Mouse (Mus musculus): ENCODE results near the gene Bbs12. TPM values are rescaled to one million over a fixed set of nuclear protein-coding genes. Genes with fewer than 3 reads are reported as not detected.

The Bbs12 gene
- polyA plus RNA-seq, 1 experiment = 1.3 TPM

DNA sequence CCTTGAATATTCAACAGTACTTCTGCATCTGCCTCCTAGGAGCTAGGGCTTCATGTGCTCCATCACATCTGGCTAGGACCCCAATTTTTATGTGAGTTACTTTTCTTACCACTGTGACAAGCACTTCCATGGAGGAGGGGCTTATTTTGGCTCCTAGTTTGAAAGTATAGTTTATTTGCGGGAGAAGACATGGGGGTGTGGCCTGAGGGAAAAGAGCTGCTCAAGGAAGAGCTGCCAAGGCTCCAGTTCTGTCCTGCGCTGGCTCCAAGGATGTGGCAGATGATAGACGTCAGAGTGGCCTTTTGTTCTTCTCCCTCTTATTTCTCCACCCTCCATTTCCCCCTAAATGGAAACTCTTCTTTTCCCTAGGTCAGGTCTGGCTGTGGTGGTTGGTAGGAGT is 53.6 kb downstream of the Bbs12 start:
- TF ChIP-seq POLR2A (IDR thresholded peaks at IDR 0.05; ENCODE audit: borderline replicate concordance, extremely low read depth, low read depth, low read length) (no peak), CTCF (IDR thresholded peaks at IDR 0.05; ENCODE audit: insufficient read depth, low read length) (no peak)
- whole genome bisulfite sequencing = 38% methylated on average over 3 of the region's 3 CpGs
- Histone ChIP-seq H3K4me3 (replicated peaks; ENCODE audit: extremely low read depth, low read depth, low read length) (no peak overlapping the region), H3K4me1 (ENCODE audit: control insufficient read depth, insufficient read depth, low read length) (peaks cover under 1% of the 10 kb centered on the region; the same call in 1 of the 2 replicates)
- no peak for DNase-seq

DNA sequence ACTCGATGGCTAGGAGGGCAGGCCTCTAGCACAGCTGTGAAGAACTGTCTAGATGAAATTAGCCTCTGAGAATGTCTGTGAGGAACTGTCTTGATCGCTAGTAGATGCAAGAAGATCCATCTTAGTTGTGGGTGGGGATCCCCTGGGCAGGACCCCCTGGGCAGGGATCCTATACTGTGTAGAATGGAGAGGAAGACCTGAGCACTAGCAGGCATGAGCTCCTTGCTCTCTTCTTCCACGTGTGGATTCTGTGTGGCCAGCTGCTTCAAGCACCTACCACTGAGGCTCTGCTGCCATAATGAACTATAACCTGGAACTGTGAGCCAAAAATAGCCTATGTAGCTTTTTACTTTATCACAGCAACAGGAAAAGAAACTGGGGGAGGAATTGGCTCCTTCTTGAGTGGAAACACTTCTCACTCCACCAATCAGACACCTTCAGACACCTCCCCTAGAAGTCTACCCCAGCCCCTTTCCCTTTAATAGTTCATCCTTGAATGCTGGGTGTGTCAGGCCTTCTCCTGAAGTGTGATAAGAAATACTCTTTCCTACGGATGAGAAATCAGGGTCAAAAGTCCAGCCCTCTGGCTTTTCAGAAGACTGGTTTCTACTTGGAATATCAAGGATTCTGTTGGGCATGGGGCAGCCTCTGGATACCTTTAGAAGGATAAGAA is 54.2 kb downstream of the Bbs12 start:
- 41% methylated on average over 4 of the region's 4 CpGs for WGBS
- no peak for TF ChIP-seq POLR2A (IDR thresholded peaks at IDR 0.05; ENCODE audit: borderline replicate concordance, extremely low read depth, low read depth, low read length)
- TF ChIP-seq CTCF (IDR thresholded peaks at IDR 0.05; ENCODE audit: insufficient read depth, low read length) = no peak
- no peaks in the 10 kb centered on the region for H3K4me1 ChIP-seq (ENCODE audit: control insufficient read depth, insufficient read depth, low read length)
- no peak overlapping the region for H3K4me3 ChIP-seq (replicated peaks; ENCODE audit: extremely low read depth, low read depth, low read length)
- DNase-seq = no peak

DNA sequence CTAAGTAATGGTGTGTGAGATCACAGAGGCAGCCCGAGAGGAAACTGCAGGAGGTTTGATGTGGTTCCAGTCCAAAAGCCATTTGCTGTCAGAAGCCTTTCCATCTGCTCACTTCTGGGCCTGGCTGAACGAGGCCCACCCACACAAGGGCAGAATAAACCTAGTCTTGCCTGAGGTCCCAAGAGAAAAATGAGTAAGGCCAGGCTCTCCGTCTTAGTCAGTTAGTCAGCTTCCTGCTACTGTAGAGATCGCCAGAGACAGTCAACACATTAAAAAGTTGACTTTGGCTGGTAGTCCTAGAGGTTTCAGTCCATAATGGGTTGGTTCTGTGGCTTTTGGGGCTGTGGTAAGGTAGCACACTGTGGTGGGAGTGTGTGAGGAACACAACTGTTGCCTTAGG is 58.1 kb downstream of the Bbs12 start:
- no peak overlapping the region for H3K4me3 ChIP-seq (replicated peaks; ENCODE audit: extremely low read depth, low read depth, low read length)
- DNase-seq = no peak
- TF ChIP-seq CTCF (IDR thresholded peaks at IDR 0.05; ENCODE audit: insufficient read depth, low read length) (no peak), POLR2A (IDR thresholded peaks at IDR 0.05; ENCODE audit: borderline replicate concordance, extremely low read depth, low read depth, low read length) (no peak)
- WGBS = 46% methylated on average over 4 of the region's 4 CpGs
- no peaks in the 10 kb centered on the region for H3K4me1 ChIP-seq (ENCODE audit: control insufficient read depth, insufficient read depth, low read length)

Other genes starting within 250 kb of the Bbs12 start
- not detected in 2 replicates for gene Adad1, start 249.0 kb upstream of the Bbs12 start, polyA plus RNA-seq (2012; rRNA removed)
- gene Il2, start 186.6 kb upstream of the Bbs12 start, polyA plus RNA-seq (2012; rRNA removed) = not detected in 2 replicates
- not detected in 2 replicates for gene Il21, start 79.9 kb upstream of the Bbs12 start, polyA plus RNA-seq (2012; rRNA removed)
- gene Cetn4, start 154 bp downstream of the Bbs12 start, polyA plus RNA-seq (2012; rRNA removed) = 0.67 and 2.1 TPM in 2 replicates
- gene Fgf2, start 35.8 kb downstream of the Bbs12 start, polyA plus RNA-seq (2012; rRNA removed) = 5.1 and 5.4 TPM in 2 replicates
- gene Spata5, start 107.3 kb downstream of the Bbs12 start, polyA plus RNA-seq (2012; rRNA removed) = 0.92 and 2.4 TPM in 2 replicates
- gene Nudt6, start 107.7 kb downstream of the Bbs12 start, polyA plus RNA-seq (2012; rRNA removed) = 11.1 TPM in 2 replicates